13 mouse cellular contexts compared by ENCODE assay signal in the genomic region with DNA sequence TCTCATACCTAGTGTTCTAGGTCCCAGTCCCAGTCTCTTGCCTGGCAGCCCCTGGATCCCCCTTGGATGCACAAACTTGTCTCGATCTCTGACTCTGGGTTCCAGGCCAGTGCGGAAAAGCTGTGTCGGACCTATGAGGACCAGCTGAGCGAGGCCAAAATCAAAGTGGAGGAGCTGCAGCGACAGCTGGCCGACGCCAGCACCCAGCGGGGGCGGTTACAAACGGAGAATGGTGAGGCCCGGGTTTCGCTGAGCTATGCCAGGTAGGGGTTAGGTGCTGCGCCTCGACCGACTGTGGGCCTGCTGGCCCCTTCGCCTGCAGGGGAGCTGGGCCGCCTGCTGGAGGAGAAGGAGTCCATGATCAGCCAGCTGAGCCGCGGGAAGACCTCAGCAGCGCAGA. TPM values are rescaled to one million over a fixed set of nuclear protein-coding genes. Genes with fewer than 3 reads are reported as not detected.
DNase-seq lines count a peak whose midpoint lies in the region; ATAC-seq and TF ChIP-seq lines count a peak whose summit lies in the region.
"Had no signal": no experiment of that assay in that cellular context is flagged by ENCODE, and none has a peak within 500 bp of the region (broad histone marks: within the 10 kb centered on the region; RNA-seq: fewer than 3 reads in every experiment).

No protein-coding gene starts in this region.

- no peak overlapping the region for H3K4me2 ChIP-seq in heart, embryonic 15.5 days
- H3K4me2 ChIP-seq in stomach, embryonic 14.5 days (replicated peaks; ENCODE audit: low read depth, low read length): no peak overlapping the region
- no peak overlapping the region for H3K4me2 ChIP-seq in stomach, postnatal 0 days (replicated peaks; ENCODE audit: low read depth)
- H3K4me2 ChIP-seq in hindbrain, embryonic 11.5 days (replicated peaks; ENCODE audit: low read depth, low read length): no peak overlapping the region

- ATAC-seq in heart, embryonic 15.5 days (replicated peaks; ENCODE audit: insufficient number of reproducible peaks, insufficient read depth, low FRiP score, low read depth): no peak
- no peak for ATAC-seq in stomach, embryonic 14.5 days (ENCODE audit: insufficient number of reproducible peaks, insufficient read depth, low FRiP score, low read depth)
- no peak for ATAC-seq in stomach, postnatal 0 days (ENCODE audit: low FRiP score, low TSS enrichment)
- ATAC-seq in hindbrain, embryonic 11.5 days (ENCODE audit: low FRiP score): no peak
- no peak for ATAC-seq in CD4-positive, CD25-positive, alpha-beta regulatory T cell, adult 4 months

- whole genome bisulfite sequencing in heart, embryonic 15.5 days: 61% methylated on average over 20 of the region's 20 CpGs
- WGBS in stomach, embryonic 14.5 days: 54% methylated on average over 20 of the region's 20 CpGs
- 71% methylated on average over 20 of the region's 20 CpGs for WGBS in stomach, postnatal 0 days
- 15% methylated on average over 20 of the region's 20 CpGs for WGBS in hindbrain, embryonic 11.5 days

- H3K9me3 ChIP-seq in heart, embryonic 15.5 days (replicated peaks): no peaks in the 10 kb centered on the region
- no peaks in the 10 kb centered on the region for H3K9me3 ChIP-seq in stomach, embryonic 14.5 days (ENCODE audit: control insufficient read depth, low read depth, low read length)
- H3K9me3 ChIP-seq in stomach, postnatal 0 days (ENCODE audit: control insufficient read depth, low read length): no peaks in the 10 kb centered on the region
- H3K9me3 ChIP-seq in hindbrain, embryonic 11.5 days (ENCODE audit: control insufficient read depth, low read length): no peaks in the 10 kb centered on the region
- H3K9me3 ChIP-seq: embryonic facial prominence, embryonic 15.5 days; megakaryocyte, embryonic 14.5 days had no signal

- no peak overlapping the region for H3K9ac ChIP-seq in heart, embryonic 15.5 days
- H3K9ac ChIP-seq in stomach, embryonic 14.5 days (replicated peaks; ENCODE audit: low read depth, low read length): no peak overlapping the region
- no peak overlapping the region for H3K9ac ChIP-seq in stomach, postnatal 0 days (ENCODE audit: low read length)
- no peak overlapping the region for H3K9ac ChIP-seq in hindbrain, embryonic 11.5 days (ENCODE audit: low read depth, low read length)
- H3K9ac ChIP-seq: embryonic facial prominence, embryonic 15.5 days had no signal

- DNase-seq in heart, adult 8-10 months (ENCODE audit: low spot score): no peak
- no peak for DNase-seq in stomach, postnatal 0 days (ENCODE audit: low spot score)
- DNase-seq in hindbrain, embryonic 11.5 days (ENCODE audit: low spot score): peak; percentile 46
- DNase-seq in retina, postnatal 1 day: peak; percentile 12
- no peak for DNase-seq in lung, postnatal 4 days
- DNase-seq: adrenal gland, adult 8-10 months; kidney, postnatal 10 days; right cerebral cortex, postnatal 4 days had no signal

- 0 out of 2 replicates have a peak overlapping the region, but pooled peaks have one; percentile 4 for H3K27ac ChIP-seq in heart, embryonic 15.5 days
- H3K27ac ChIP-seq in stomach, embryonic 14.5 days (ENCODE audit: low read length): no peak overlapping the region
- H3K27ac ChIP-seq in stomach, postnatal 0 days (replicated peaks): no peak overlapping the region
- no peak overlapping the region for H3K27ac ChIP-seq in hindbrain, embryonic 11.5 days (ENCODE audit: low read depth, low read length)
- H3K27ac ChIP-seq: embryonic facial prominence, embryonic 15.5 days had no signal

- no peak overlapping the region for H3K4me3 ChIP-seq in heart, embryonic 15.5 days
- H3K4me3 ChIP-seq in stomach, embryonic 14.5 days (ENCODE audit: low read depth, low read length): 0 out of 2 replicates have a peak overlapping the region, but pooled peaks have one; percentile 8
- H3K4me3 ChIP-seq in stomach, postnatal 0 days (ENCODE audit: low read depth, low read length): no peak overlapping the region
- no peak overlapping the region for H3K4me3 ChIP-seq in hindbrain, embryonic 11.5 days (ENCODE audit: low read depth, low read length)

- H3K27me3 ChIP-seq in heart, embryonic 15.5 days: peaks cover 41% of the 10 kb centered on the region
- H3K27me3 ChIP-seq in stomach, embryonic 14.5 days (ENCODE audit: control insufficient read depth, insufficient read depth, low read length): peaks cover 21% of the 10 kb centered on the region
- H3K27me3 ChIP-seq in stomach, postnatal 0 days (ENCODE audit: control insufficient read depth, insufficient read depth, low read length): no peaks in the 10 kb centered on the region
- H3K27me3 ChIP-seq in hindbrain, embryonic 11.5 days (ENCODE audit: control insufficient read depth, insufficient read depth, low read length): peaks cover 57% of the 10 kb centered on the region

- H3K36me3 ChIP-seq in heart, embryonic 15.5 days: peaks cover 89% of the 10 kb centered on the region
- peaks cover 18% of the 10 kb centered on the region for H3K36me3 ChIP-seq in stomach, embryonic 14.5 days (ENCODE audit: control insufficient read depth, insufficient read depth, low read length)
- peaks cover 21% of the 10 kb centered on the region; the same call in 1 of the 2 replicates for H3K36me3 ChIP-seq in stomach, postnatal 0 days (ENCODE audit: control insufficient read depth, insufficient read depth, low read length)
- peaks cover 3% of the 10 kb centered on the region; the same call in 1 of the 2 replicates for H3K36me3 ChIP-seq in hindbrain, embryonic 11.5 days (ENCODE audit: control insufficient read depth, insufficient read depth, low read length)

- no peak for TF ChIP-seq CTCF in stomach, postnatal 0 days (IDR thresholded peaks at IDR 0.05; ENCODE audit: low read depth)

- no peak for TF ChIP-seq EP300 in stomach, postnatal 0 days (optimal IDR thresholded peaks at IDR 0.05)

- H3K4me1 ChIP-seq in heart, embryonic 15.5 days (replicated peaks): peaks cover 35% of the 10 kb centered on the region
- peaks cover 6% of the 10 kb centered on the region; the same call in 1 of the 2 replicates for H3K4me1 ChIP-seq in stomach, embryonic 14.5 days (ENCODE audit: control insufficient read depth, insufficient read depth, low read length)
- H3K4me1 ChIP-seq in stomach, postnatal 0 days (replicated peaks; ENCODE audit: control insufficient read depth, insufficient read depth): no peaks in the 10 kb centered on the region; the same call in 1 of the 2 replicates
- peaks cover 11% of the 10 kb centered on the region for H3K4me1 ChIP-seq in hindbrain, embryonic 11.5 days (replicated peaks; ENCODE audit: control insufficient read depth, insufficient read depth, low read length)

RNA-seq across cellular contexts. Expression of a gene that starts 19.1 kb away (rescaled TPM):
- polyA plus RNA-seq in heart, embryonic 15.5 days (2015; fragmentation: Nextera tagmentation; extraction: Ambion mirVana): 21.1 and 21.8 TPM in 2 replicates
- 10 to 100 TPM; 21.9 to 55.5 (median 33.1) TPM for total RNA-seq in heart, adult 8-10 months (2022)
- 0.39 and 0.76 TPM in 2 replicates for polyA plus RNA-seq in stomach, embryonic 14.5 days (2014; fragmentation: Nextera tagmentation; extraction: Ambion mirVana)
- polyA plus RNA-seq in stomach, postnatal 0 days (2015; fragmentation: Nextera tagmentation; extraction: Ambion mirVana): 0.05 and 0.15 TPM in 2 replicates
- 0.46 and 0.52 TPM in 2 replicates for polyA plus RNA-seq in hindbrain, embryonic 11.5 days (2014; fragmentation: Nextera tagmentation; extraction: Ambion mirVana)
- polyA plus RNA-seq in CD4-positive, CD25-positive, alpha-beta regulatory T cell, adult 4 months (2017; shearing (Covaris generic)): not detected

RNA-seq across cellular contexts. Expression of a gene that starts 37.5 kb away (rescaled TPM):
- 20.0 and 26.9 TPM in 2 replicates for polyA plus RNA-seq in heart, embryonic 15.5 days (2015; fragmentation: Nextera tagmentation; extraction: Ambion mirVana)
- total RNA-seq in heart, adult 8-10 months (2022): 10 to 100 TPM; 14.2 to 15.6 (median 14.6) TPM
- 24.2 and 26.1 TPM in 2 replicates for polyA plus RNA-seq in stomach, embryonic 14.5 days (2014; fragmentation: Nextera tagmentation; extraction: Ambion mirVana)
- polyA plus RNA-seq in stomach, postnatal 0 days (2015; fragmentation: Nextera tagmentation; extraction: Ambion mirVana): 47.9 and 54.2 TPM in 2 replicates
- polyA plus RNA-seq in hindbrain, embryonic 11.5 days (2014; fragmentation: Nextera tagmentation; extraction: Ambion mirVana): 14.7 and 15.9 TPM in 2 replicates
- polyA plus RNA-seq in CD4-positive, CD25-positive, alpha-beta regulatory T cell, adult 4 months (2017; shearing (Covaris generic)): 10 to 100 TPM; 10.7 to 16.9 TPM

Comparison
In these comparisons a context has a peak if more than half of its experiments do, and no peak if none do; other contexts are left out.
1. DNase-seq: peak in hindbrain, embryonic 11.5 days (single experiment) and retina, postnatal 1 day (single experiment); none in heart, adult 8-10 months (single experiment), stomach, postnatal 0 days (single experiment) and lung, postnatal 4 days (0 of 2).
2. RNA of a gene that starts 19.1 kb away (polyA plus RNA-seq): 21.1 to 21.8 TPM in heart, embryonic 15.5 days; 0.46 to 0.52 TPM in hindbrain, embryonic 11.5 days, 0.39 to 0.76 TPM in stomach, embryonic 14.5 days, 0.05 to 0.15 TPM in stomach, postnatal 0 days and not detected in CD4-positive, CD25-positive, alpha-beta regulatory T cell, adult 4 months; every median in the first group is over 10 times any median in the second.